Mouse (Mus musculus): ENCODE measurements around the gene Prtn3.

Gene Prtn3

GRCm38 (mm10) chr10:79874290-79874862, at the start of gene Prtn3, which contains the start of gene Plppr3:
Gene Prtn3 (plus strand): TSS chr10:79874476.
Gene Plppr3 (minus strand): TSS chr10:79874634.
- no peak for DNase-seq

GRCm38 (mm10) chr10:79831583-79831982, 42.7 kb upstream of the Prtn3 start:
- DNase-seq = no peak

GRCm38 (mm10) chr10:79832026-79832785, 42.1 kb upstream of the Prtn3 start:
- no peak for DNase-seq

- no peak for DNase-seq
Observed at GRCm38 (mm10) chr10:79832786-79833181, 41.5 kb upstream of the Prtn3 start.

GRCm38 (mm10) chr10:79834769-79835398, 39.4 kb upstream of the Prtn3 start:
- DNase-seq = peak; percentile 87

- DNase-seq = no peak
Observed at GRCm38 (mm10) chr10:79836918-79837317, 37.4 kb upstream of the Prtn3 start.

GRCm38 (mm10) chr10:79838151-79838550, 36.1 kb upstream of the Prtn3 start:
- no peak for DNase-seq

GRCm38 (mm10) chr10:79840091-79840490, 34.2 kb upstream of the Prtn3 start:
- no peak for DNase-seq

- peak; percentile 93 for DNase-seq
Observed at GRCm38 (mm10) chr10:79840644-79841551, 33.4 kb upstream of the Prtn3 start.

- no peak for DNase-seq
Observed at GRCm38 (mm10) chr10:79842322-79842721, 32.0 kb upstream of the Prtn3 start.

GRCm38 (mm10) chr10:79843476-79843875, 30.8 kb upstream of the Prtn3 start:
- no peak for DNase-seq

GRCm38 (mm10) chr10:79846553-79846952, 27.7 kb upstream of the Prtn3 start:
- no peak for DNase-seq

GRCm38 (mm10) chr10:79849941-79850628, 24.2 kb upstream of the Prtn3 start:
- DNase-seq = no peak

GRCm38 (mm10) chr10:79851653-79852052, 22.6 kb upstream of the Prtn3 start:
- DNase-seq = no peak

GRCm38 (mm10) chr10:79852107-79852789, 22.0 kb upstream of the Prtn3 start:
- DNase-seq = peak; percentile 81

- DNase-seq = no peak
Observed at GRCm38 (mm10) chr10:79852827-79853226, 21.4 kb upstream of the Prtn3 start.

- peak; percentile 99 for DNase-seq
Observed at GRCm38 (mm10) chr10:79853392-79853791, 20.9 kb upstream of the Prtn3 start.

- peak; percentile 100 for DNase-seq
Observed at GRCm38 (mm10) chr10:79853860-79854795, 20.1 kb upstream of the Prtn3 start, which contains the start of gene Ptbp1. Gene Ptbp1 (plus strand): TSS chr10:79854427.

GRCm38 (mm10) chr10:79854801-79855541, 19.3 kb upstream of the Prtn3 start:
- DNase-seq = peak; percentile 85
